Mouse (Mus musculus): ENCODE measurements around the gene Slc15a3. TPM values are rescaled to one million over a fixed set of nuclear protein-coding genes. Genes with fewer than 3 reads are reported as not detected.

Slc15a3 gene
- 6.2 and 6.7 TPM in 2 replicates for polyA plus RNA-seq (2012; rRNA removed)

DNA sequence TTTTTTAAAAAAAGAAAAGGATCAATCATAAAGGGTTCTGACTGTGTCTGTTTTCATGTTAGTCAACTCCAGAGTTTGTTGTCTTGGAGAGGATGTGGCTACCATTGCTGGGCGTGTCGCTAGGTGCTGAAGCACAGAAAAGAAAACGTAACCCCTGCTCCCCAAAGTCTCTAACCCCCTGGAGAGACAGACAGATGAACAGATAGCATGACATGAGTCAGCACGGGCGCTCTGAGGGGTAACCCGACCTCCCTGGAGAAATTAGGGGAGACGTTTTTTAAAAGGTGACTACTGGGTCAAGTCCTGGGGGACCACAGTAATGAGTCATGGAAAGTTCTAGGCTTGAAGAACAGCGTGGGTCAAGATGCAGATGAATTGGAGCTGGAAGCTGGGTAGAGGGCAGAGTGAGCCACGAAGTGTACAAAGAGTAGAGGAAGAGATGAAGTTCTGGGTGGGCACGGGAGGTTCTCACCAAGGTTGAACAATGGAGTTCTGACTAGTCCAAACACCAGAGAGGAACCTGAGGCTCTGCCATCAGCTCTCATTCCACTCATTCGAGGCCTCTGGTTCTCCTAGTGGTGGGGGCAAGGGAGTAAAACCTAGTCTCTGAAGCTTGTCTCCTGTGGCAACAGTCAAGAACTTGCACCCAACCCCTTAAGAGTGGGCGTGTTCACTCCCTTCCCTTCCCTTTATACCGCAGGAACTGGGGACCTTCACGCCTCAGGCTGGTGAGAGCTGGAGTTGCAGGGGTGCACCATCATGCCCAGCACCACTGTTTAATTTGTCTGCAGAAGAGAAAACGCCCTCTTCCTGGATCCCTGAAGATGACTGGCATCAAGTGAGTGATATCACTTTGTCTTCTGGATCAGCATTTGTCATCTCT is at the start of gene Slc15a3:
TSS of gene Slc15a3 (plus strand) at position 718 of the 883 bp plus-strand sequence.
- 72% methylated on average over 15 of the region's 15 CpGs for WGBS
- H3K27ac ChIP-seq (ENCODE audit: insufficient read depth, low read depth, low read length) = no peak within 1 kb of the TSS
- H3K4me3 ChIP-seq (ENCODE audit: insufficient read depth, low read depth, low read length) = no peak within 1 kb of the TSS
- TF ChIP-seq CTCF (conservative IDR thresholded peaks at IDR 0.05; ENCODE audit: insufficient read depth, insufficient read length, low read depth, low read length) (no peak), POLR2A (IDR thresholded peaks at IDR 0.05; ENCODE audit: low read depth, low read length) (no peak)
- no peaks in the 10 kb centered on the region for H3K4me1 ChIP-seq (ENCODE audit: control insufficient read depth, insufficient read depth, low read length)
- H3K27me3 ChIP-seq (replicated peaks; ENCODE audit: control insufficient read depth, insufficient read depth, low read length) = no peaks in the 10 kb centered on the region
- no peaks in the 10 kb centered on the region for H3K36me3 ChIP-seq (ENCODE audit: control insufficient read depth, insufficient read depth, low read length)
- no peak for DNase-seq

DNA sequence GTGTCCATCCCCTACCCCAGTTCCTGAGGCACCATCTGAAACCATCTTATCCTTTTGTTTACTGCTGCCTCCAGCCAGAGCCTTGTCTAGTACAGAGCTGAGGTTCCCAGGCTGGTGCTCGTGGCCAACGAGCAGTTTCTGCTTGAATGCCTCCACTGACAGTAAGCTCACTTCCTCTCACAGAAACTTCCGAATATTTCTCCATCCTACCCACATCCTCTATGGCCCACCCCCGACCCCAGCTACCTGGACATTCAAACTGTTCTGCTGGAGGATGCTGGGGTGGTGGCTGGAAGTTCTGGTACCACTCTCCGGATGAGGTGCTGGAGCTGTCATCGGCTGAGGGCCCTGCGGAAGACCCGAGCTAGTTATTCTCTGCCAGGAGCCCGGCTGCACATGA is 49.2 kb upstream of the Slc15a3 start:
- no peak for DNase-seq
- H3K4me1 ChIP-seq (ENCODE audit: control insufficient read depth, insufficient read depth, low read length) = no peaks in the 10 kb centered on the region
- 73% methylated on average over 9 of the region's 9 CpGs for WGBS
- H3K36me3 ChIP-seq (ENCODE audit: control insufficient read depth, insufficient read depth, low read length) = no peaks in the 10 kb centered on the region
- H3K27ac ChIP-seq (ENCODE audit: insufficient read depth, low read depth, low read length) = no peak overlapping the region
- TF ChIP-seq CTCF (conservative IDR thresholded peaks at IDR 0.05; ENCODE audit: insufficient read depth, insufficient read length, low read depth, low read length) = no peak
- no peak overlapping the region for H3K4me3 ChIP-seq (ENCODE audit: insufficient read depth, low read depth, low read length)
- H3K27me3 ChIP-seq (replicated peaks; ENCODE audit: control insufficient read depth, insufficient read depth, low read length) = no peaks in the 10 kb centered on the region

DNA sequence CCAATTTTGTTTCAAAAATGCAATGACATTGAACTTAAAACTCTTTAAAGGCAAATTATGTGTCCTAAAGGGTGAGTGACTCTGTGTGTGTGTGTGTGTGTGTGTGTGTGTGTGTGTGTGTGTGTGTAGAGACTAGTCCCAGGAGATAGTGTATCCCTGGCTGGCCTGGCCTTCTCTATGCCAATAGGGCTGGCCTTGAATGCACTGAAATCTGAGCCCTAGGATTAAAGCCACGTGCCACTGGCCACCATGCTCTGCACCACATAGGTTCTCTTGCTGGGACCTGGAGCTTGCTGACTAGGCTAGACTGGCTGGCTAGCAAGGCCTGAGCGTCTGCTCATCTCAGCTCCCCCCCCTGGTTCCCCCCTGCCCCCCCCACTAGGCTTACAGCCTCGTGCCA is 46.5 kb upstream of the Slc15a3 start:
- H3K36me3 ChIP-seq (ENCODE audit: control insufficient read depth, insufficient read depth, low read length) = no peaks in the 10 kb centered on the region
- 63% methylated on average over 3 of the region's 3 CpGs for WGBS
- no peaks in the 10 kb centered on the region for H3K4me1 ChIP-seq (ENCODE audit: control insufficient read depth, insufficient read depth, low read length)
- H3K27ac ChIP-seq (ENCODE audit: insufficient read depth, low read depth, low read length) = no peak overlapping the region
- no peaks in the 10 kb centered on the region for H3K27me3 ChIP-seq (replicated peaks; ENCODE audit: control insufficient read depth, insufficient read depth, low read length)
- DNase-seq = no peak
- H3K4me3 ChIP-seq (ENCODE audit: insufficient read depth, low read depth, low read length) = no peak overlapping the region
- TF ChIP-seq POLR2A (IDR thresholded peaks at IDR 0.05; ENCODE audit: low read depth, low read length) (no peak), CTCF (conservative IDR thresholded peaks at IDR 0.05; ENCODE audit: insufficient read depth, insufficient read length, low read depth, low read length) (no peak)

DNA sequence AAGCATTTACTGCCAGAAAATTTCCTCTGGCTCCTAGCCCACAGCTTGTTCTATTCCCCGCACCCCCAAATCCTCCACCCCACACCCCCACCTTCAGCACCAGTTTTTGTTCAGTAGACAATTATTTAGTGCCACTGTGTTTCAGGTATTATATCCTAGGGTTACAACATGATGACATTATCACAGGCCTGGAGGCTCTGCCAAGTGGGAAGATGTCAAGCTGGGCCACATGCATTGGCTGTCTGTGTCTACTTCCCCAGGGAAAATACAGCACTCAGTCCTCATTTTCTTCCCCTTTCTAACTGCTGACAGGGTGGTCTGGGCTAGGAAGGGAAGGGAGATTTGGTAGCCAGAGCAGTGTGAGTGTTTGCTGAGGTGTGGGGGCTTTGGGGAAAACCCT is 44.6 kb upstream of the Slc15a3 start:
- no peaks in the 10 kb centered on the region for H3K36me3 ChIP-seq (ENCODE audit: control insufficient read depth, insufficient read depth, low read length)
- no peaks in the 10 kb centered on the region for H3K4me1 ChIP-seq (ENCODE audit: control insufficient read depth, insufficient read depth, low read length)
- WGBS = 98% methylated on average over 1 of the region's 1 CpGs
- TF ChIP-seq CTCF (conservative IDR thresholded peaks at IDR 0.05; ENCODE audit: insufficient read depth, insufficient read length, low read depth, low read length) (no peak), POLR2A (IDR thresholded peaks at IDR 0.05; ENCODE audit: low read depth, low read length) (no peak)
- H3K27me3 ChIP-seq (replicated peaks; ENCODE audit: control insufficient read depth, insufficient read depth, low read length) = no peaks in the 10 kb centered on the region
- H3K4me3 ChIP-seq (ENCODE audit: insufficient read depth, low read depth, low read length) = no peak overlapping the region
- H3K27ac ChIP-seq (ENCODE audit: insufficient read depth, low read depth, low read length) = no peak overlapping the region
- DNase-seq = no peak

DNA sequence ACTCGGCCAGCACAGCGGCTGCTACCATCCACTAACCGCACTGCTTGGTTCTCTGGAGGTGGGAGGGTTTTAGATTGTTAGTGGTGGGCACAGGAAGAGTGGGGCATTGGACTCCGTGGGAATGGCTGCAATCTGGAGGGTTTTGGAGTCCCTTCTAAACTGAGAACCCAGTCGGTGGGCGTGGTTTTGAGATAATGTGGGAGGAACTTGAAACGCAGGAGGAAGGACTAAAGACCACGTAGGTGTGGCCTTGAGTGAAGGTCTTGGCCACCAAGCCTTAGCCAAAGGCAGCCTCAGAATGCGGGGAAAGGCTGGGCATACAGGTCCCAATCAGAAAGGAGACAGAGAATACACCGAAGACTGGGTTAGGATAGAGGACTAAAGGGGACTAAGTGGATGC is 41.0 kb upstream of the Slc15a3 start:
- H3K4me3 ChIP-seq (ENCODE audit: insufficient read depth, low read depth, low read length) = no peak overlapping the region
- no peaks in the 10 kb centered on the region for H3K4me1 ChIP-seq (ENCODE audit: control insufficient read depth, insufficient read depth, low read length)
- H3K27me3 ChIP-seq (replicated peaks; ENCODE audit: control insufficient read depth, insufficient read depth, low read length) = no peaks in the 10 kb centered on the region
- TF ChIP-seq CTCF (conservative IDR thresholded peaks at IDR 0.05; ENCODE audit: insufficient read depth, insufficient read length, low read depth, low read length) (no peak), POLR2A (IDR thresholded peaks at IDR 0.05; ENCODE audit: low read depth, low read length) (no peak)
- DNase-seq = no peak
- 74% methylated on average over 10 of the region's 10 CpGs for WGBS
- no peaks in the 10 kb centered on the region for H3K36me3 ChIP-seq (ENCODE audit: control insufficient read depth, insufficient read depth, low read length)
- no peak overlapping the region for H3K27ac ChIP-seq (ENCODE audit: insufficient read depth, low read depth, low read length)

DNA sequence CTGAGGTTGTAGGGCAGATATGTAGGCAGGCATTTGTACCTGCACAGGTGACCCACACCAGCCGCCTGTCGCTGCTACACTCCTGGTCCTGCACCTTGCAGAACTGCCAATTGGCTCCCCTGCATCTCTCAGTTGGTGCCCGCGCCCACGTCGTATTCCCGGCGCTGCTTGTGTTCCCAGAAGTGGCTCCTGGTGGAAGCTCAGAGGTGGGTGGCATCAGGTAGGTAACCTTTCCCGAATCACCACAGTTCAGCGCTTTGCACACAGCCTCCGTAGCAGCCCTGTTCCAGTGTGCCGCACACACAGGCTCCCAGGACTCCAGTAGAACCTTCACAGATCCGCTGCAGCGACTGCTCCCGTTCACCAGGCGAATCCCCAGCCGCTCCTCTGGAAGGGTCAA is 40.4 kb upstream of the Slc15a3 start:
- WGBS = 91% methylated on average over 17 of the region's 17 CpGs
- DNase-seq = no peak

DNA sequence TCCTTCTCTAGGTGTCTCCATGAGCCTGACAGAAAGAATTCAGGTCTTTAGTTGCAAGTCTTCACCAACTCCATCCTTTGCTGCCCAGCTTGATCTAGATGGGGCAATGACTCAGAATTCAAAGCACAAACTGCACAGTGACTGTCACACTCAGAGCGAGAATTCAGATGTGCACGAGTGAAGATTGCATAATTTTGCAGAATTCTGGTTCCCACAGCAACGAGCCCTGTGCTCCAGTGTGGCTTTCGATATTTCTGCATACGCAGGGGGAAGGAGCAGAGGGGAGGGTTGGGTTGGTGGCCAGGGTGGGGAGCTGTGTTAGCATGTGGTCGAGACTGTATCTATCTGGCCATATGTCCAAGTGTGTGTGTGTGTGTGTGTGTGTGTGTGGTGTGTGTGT is 38.5 kb upstream of the Slc15a3 start:
- 69% methylated on average over 6 of the region's 6 CpGs for WGBS
- Histone ChIP-seq H3K36me3 (ENCODE audit: control insufficient read depth, insufficient read depth, low read length) (no peaks in the 10 kb centered on the region), H3K4me3 (ENCODE audit: insufficient read depth, low read depth, low read length) (no peak overlapping the region), H3K4me1 (ENCODE audit: control insufficient read depth, insufficient read depth, low read length) (no peaks in the 10 kb centered on the region), H3K27me3 (replicated peaks; ENCODE audit: control insufficient read depth, insufficient read depth, low read length) (no peaks in the 10 kb centered on the region), H3K27ac (ENCODE audit: insufficient read depth, low read depth, low read length) (no peak overlapping the region)
- TF ChIP-seq CTCF (conservative IDR thresholded peaks at IDR 0.05; ENCODE audit: insufficient read depth, insufficient read length, low read depth, low read length) = no peak
- TF ChIP-seq POLR2A (IDR thresholded peaks at IDR 0.05; ENCODE audit: low read depth, low read length) = no peak
- DNase-seq = no peak

More for the DNA sequence above, 40.4 kb upstream of the Slc15a3 start:
- H3K27ac ChIP-seq (ENCODE audit: insufficient read depth, low read depth, low read length) = no peak overlapping the region
- no peaks in the 10 kb centered on the region for H3K27me3 ChIP-seq (replicated peaks; ENCODE audit: control insufficient read depth, insufficient read depth, low read length)
- no peak overlapping the region for H3K4me3 ChIP-seq (ENCODE audit: insufficient read depth, low read depth, low read length)
- H3K36me3 ChIP-seq (ENCODE audit: control insufficient read depth, insufficient read depth, low read length) = no peaks in the 10 kb centered on the region
- TF ChIP-seq POLR2A (IDR thresholded peaks at IDR 0.05; ENCODE audit: low read depth, low read length) (no peak), CTCF (conservative IDR thresholded peaks at IDR 0.05; ENCODE audit: insufficient read depth, insufficient read length, low read depth, low read length) (no peak)
- H3K4me1 ChIP-seq (ENCODE audit: control insufficient read depth, insufficient read depth, low read length) = no peaks in the 10 kb centered on the region

All from kidney, adult 2 months (tissue).